Mouse (Mus musculus) T-cell, adult 2 months (primary cell): ENCODE results near the gene Auts2.

Source experiments
- DNase-seq: peaks from one replicate; pipeline ENCODE4 v3.0.0; 2022; ENCODE audit warnings: low spot score

Auts2 gene

GRCm38 (mm10) chr5:131435239-131435876, 1107.8 kb downstream of the Auts2 start:
- DNase-seq, result no peak

GRCm38 (mm10) chr5:131433291-131433690, 1109.9 kb downstream of the Auts2 start:
- DNase-seq, result no peak

GRCm38 (mm10) chr5:131431896-131432295, 1111.2 kb downstream of the Auts2 start:
- DNase-seq, result no peak

GRCm38 (mm10) chr5:131430109-131430508, 1113.0 kb downstream of the Auts2 start:
- no peak for DNase-seq

- no peak for DNase-seq
These were observed 1113.6 kb downstream of the Auts2 start for GRCm38 (mm10) chr5:131429563-131429962.

GRCm38 (mm10) chr5:131427734-131428413, 1115.3 kb downstream of the Auts2 start:
- no peak for DNase-seq

GRCm38 (mm10) chr5:131422737-131423136, 1120.4 kb downstream of the Auts2 start:
- no peak for DNase-seq

GRCm38 (mm10) chr5:131420406-131420805, 1122.7 kb downstream of the Auts2 start:
- DNase-seq, result no peak

- no peak for DNase-seq
These were observed 1127.1 kb downstream of the Auts2 start for GRCm38 (mm10) chr5:131415902-131416545.

GRCm38 (mm10) chr5:131398250-131398649, 1144.9 kb downstream of the Auts2 start:
- DNase-seq, result no peak

- DNase-seq, result no peak
These were observed 1147.4 kb downstream of the Auts2 start for GRCm38 (mm10) chr5:131395756-131396155.
